Mouse (Mus musculus): ENCODE data around the gene S100g.

The S100g gene

DNA sequence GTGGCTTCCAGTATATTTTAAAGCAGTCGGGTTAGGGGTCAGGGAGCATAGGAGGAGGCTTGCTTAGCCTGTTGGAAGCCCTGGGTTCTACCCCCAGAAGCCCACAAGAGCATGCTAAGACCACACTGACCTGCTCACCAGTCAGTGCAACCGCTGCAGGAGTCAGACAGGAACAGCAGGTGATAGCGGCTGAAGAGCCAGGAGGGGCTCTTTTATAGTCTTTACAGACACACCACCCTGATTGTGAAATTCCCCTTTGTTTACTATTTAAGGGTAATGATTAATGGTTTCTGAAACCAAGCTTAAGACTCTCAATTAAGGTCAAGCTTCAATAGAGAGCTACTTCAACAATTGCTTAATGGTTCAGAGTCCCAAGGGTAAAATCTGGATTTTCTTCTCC is at the start of gene S100g:
Gene S100g, minus strand, starts transcription at position 217 of the 400 bp plus-strand sequence.
- DNase-seq: peak; percentile 26 to 39

DNA sequence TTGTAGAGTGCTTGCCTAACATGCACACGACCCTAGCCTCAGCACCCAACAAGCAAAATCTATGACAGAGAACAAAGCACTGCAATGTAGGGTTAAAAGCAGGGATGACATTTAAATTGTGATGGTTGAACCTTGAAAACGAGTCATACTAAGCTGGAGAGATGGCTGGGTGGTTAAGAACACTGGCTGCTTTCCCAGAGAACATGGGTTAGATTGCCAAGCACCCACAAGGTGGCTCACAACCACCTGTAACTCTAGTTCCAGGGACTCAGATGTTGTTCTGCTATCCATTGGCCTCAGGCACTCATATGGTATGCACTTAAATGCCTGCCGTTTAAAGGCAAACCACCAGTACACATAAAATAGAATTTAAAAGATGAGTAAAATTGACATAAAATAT is 27.7 kb upstream of the S100g start:
- peak; percentile 6 to 8 for DNase-seq

DNA sequence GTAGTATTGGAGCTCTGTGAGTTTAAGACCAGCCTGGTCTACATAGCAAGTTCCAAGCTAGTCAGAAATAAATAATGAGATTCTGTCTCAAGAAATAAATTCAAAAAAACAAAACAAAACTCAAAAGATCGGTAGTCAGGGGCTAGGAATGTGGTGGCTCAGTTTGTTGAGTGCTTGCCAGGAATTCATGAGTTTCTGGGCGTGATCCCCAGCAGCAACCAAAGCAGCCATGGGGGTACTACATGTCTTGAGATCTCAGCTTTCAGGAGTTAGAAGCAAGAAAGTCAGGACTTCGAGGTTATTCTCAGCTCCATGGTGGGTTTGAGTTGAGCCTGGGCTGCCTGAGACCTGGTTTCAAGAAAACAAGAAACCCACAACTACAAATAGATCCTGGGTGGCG is 27.0 kb upstream of the S100g start:
- no peak for DNase-seq

DNA sequence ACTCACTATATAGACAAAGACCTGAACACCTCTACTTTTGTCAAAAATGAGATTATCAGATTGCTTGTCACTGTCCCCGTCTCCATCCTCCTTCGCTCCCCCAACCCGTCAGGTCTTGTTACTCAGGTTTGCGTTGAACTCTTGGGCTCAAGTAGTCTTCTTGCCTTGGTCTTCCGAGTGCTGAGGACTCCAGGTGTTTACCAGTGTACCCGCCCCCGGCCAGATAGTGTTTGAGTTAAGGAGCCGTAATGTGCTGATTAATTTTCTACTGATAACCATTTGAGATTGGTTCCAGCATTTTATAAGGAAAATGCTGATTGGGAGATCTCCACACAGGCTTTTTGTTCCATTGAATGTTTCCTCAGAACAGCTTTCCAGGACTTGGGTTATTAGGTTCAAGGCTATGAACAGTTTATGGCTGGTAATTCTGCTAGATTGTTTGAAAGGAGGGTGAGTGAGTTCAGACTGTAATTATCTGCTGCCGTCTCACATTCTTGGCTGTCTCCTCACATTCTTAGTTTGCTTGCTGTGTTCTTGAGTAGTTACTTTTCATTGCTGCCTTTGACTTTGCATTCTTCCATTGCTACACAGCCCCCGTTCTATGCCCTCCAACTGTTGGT is 22.6 kb upstream of the S100g start:
- DNase-seq: no peak

GRCm38 (mm10) chrX:162976194-162976593 is 11.8 kb upstream of the S100g start:
- no peak for DNase-seq

DNA sequence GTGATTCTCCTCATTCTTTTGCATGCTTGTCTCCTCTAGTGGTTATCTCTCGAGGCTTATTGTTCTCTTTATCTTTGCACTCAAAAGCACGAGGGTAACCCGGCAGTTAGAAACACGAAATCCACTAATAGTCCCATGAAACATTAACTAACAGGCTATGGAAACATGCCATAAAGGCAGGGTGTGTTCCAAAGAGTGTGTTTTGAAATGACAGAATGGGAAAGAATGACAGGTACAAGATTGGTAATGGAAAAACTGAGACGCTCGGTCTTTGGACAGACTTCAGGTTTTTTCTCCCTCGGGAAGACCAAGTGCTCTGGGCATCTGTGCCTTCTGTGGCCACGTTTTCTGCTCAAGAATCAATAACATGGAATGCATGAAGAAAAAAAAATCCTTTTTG is 3.1 kb upstream of the S100g start:
- DNase-seq: peak in 1 of 2 experiments; percentile 49

- peak; percentile 12 to 22 for DNase-seq
Observed at GRCm38 (mm10) chrX:162963840-162964239, 559 bp downstream of the S100g start.

DNA sequence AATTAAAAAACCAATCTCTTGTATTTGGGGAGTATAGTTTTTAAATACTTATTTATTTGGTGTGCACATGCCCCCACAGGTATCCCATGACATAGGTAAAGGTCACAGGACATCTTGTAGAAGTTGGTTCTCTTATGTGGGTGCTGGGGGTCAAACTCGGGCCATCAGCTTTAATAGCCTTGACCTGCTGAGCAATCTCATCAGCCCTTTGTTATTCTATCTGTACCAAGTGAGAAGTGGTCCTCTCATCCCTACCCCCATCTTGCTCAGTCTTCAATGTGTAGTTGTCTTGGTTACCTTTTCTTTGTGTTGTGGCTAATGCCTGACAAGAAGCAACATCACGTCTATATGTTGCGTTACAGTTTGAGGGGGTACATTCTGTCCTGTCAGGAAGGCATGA is 6.5 kb downstream of the S100g start:
- DNase-seq: no peak

GRCm38 (mm10) chrX:162949811-162950439 is 14.5 kb downstream of the S100g start:
- peak; percentile 40 to 60 for DNase-seq

- no peak for DNase-seq
Observed at GRCm38 (mm10) chrX:162942027-162942426, 22.4 kb downstream of the S100g start.

DNA sequence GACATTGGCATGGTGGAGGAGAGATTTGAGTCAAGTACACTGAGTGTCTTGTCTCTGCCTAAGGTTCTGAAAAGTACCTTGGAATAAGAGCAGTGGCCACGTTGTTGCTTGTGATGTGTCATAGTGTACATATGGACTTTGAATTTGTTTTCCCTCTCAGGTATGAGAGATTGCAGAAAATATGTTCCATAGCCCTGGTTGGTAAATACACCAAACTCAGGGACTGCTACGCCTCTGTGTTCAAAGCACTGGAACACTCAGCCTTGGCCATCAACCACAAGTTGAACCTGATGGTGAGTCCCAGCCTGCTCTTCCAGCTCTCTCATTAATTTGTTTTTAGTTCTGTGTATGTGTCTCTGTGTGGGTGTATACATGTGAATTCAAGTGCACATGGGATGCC is 32.9 kb downstream of the S100g start:
- DNase-seq: no peak

DNA sequence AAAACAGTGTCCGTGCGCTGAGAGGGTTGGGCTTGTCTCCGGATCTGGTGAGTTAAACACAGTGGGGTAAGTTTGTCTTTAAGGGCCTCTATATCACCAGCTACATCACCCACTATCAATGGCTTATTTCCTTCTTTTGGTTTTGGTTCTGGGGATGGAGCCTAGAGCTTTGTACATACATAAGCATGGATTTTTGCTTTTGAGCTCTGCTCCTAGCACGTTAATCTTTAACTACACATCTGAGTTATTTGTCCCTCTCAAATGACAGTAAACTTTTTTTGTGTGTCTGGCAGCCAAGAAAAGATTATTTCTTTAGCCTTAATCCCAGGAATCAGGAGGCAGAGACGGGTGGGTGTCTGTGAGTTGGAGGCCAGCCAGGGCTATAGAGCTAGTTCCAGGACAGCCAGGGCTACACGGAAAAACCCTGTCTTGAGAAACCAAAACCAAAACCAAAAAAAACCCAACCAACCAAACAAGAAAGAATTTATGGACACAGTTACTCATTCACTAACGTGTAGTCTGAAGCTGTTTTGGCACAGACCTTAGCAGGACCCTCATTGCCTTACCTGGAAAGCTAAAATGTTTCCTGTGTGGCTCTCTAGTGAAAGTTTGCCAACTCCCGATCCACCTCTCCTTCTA is 42.8 kb downstream of the S100g start:
- peak in 1 of 2 experiments; percentile 43 for DNase-seq

DNA sequence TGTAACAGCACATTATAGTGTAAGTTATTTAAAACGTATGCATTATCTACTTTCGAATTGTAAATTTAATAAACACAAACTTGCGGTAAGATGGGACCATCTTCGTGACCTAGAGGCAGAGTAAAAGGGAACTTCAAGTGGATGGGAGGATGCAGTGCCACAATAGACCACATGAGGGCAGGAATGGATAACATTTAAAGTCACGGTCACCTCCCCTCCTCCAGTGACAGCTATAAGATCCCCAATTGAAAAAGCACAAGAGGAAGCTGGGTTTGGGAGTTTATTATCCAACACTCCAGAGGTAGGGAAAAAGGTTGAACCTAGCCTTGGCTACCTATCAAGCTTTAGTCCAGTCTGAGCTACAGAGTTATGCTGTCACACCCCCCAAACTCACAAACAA is 48.7 kb downstream of the S100g start:
- DNase-seq: peak; percentile 43 to 79

DNA sequence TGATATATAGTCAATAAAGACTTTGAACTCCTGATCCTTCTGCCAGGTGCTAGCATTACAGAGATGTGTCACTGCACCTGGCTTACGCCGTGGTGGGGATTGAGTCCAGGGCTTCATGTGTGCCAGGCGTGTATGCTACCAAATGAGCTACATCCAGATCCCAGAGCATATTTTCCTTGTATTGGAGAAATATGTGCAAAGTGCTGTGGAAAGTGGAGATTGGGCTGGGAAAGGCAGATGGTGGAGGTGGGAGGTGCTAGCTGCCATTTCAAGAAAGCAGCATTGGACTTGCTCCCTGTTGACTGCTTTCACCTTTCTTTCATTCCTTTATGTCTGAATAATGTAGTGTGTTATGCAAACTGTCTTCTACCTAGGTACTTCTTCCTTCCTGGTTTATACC is 50.7 kb downstream of the S100g start:
- no peak for DNase-seq
